Comparison of ENCODE assay signal across 12 mouse cellular contexts in the genomic region with DNA sequence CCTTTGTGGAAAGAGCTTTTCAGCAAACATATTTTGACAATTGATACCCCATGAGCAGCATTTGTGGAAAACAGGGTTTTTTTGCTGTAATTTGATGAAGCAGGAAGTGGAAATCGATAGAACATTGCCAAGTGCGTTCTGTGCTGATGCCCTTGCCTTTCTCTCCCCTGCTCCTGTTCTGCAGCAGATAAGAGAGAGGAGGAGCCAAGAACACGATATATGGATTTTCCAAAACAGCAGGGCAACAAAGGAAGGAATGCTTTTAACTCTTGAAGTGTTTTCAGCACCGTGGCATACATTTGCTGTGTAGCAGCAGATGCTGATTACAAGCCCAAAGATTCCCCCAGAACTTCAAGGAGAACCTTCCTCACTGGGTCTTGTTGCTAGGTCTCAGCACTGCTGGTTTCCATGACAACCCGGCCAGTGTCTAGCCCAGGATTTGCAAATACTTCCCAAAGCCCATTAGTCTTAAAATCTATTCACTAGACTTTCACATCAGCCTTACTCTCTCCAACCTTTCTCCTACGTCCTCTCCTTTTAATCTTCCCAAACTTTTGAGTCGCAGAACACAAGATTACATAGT.
DNase-seq lines count a peak whose midpoint lies in the region; ATAC-seq lines count a peak whose summit lies in the region.
"Had no signal": no experiment of that assay in that cellular context is flagged by ENCODE, and none has a peak within 500 bp of the region (broad histone marks: within the 10 kb centered on the region; RNA-seq: fewer than 3 reads in every experiment).

No protein-coding gene starts in this region.

- no peak overlapping the region for H3K4me3 ChIP-seq in heart, embryonic 11.5 days (ENCODE audit: low read depth, low read length)
- H3K4me3 ChIP-seq in embryonic facial prominence, embryonic 11.5 days (ENCODE audit: low read depth, low read length): no peak overlapping the region
- H3K4me3 ChIP-seq: liver, embryonic 13.5 days had no signal

- peak overlapping the region; percentile 19; the same call in 1 of the 2 replicates for H3K4me2 ChIP-seq in heart, embryonic 11.5 days
- no peak overlapping the region for H3K4me2 ChIP-seq in embryonic facial prominence, embryonic 11.5 days (ENCODE audit: low read depth, low read length)
- H3K4me2 ChIP-seq: liver, embryonic 13.5 days had no signal

- H3K4me1 ChIP-seq in heart, embryonic 11.5 days (ENCODE audit: control insufficient read depth, insufficient read depth, low read length): no peaks in the 10 kb centered on the region
- no peaks in the 10 kb centered on the region for H3K4me1 ChIP-seq in embryonic facial prominence, embryonic 11.5 days (ENCODE audit: control insufficient read depth, insufficient read depth, low read length)
- H3K4me1 ChIP-seq: liver, embryonic 13.5 days had no signal

- WGBS in heart, embryonic 11.5 days (ENCODE audit: insufficient replicate concordance): 36% methylated on average over 7 of the region's 7 CpGs
- 54% methylated on average over 7 of the region's 7 CpGs for WGBS in embryonic facial prominence, embryonic 11.5 days

- no peak for DNase-seq in heart, adult 11 months
- DNase-seq in ovary, postnatal 36 days (ENCODE audit: low spot score): peak; percentile 4
- no peak for DNase-seq in ovary, postnatal 14 days (ENCODE audit: low spot score)
- peak; percentile 9 for DNase-seq in embryonic facial prominence, embryonic 11.5 days (ENCODE audit: low spot score)
- peak; percentile 6 for DNase-seq in telencephalon, adult 2 months (ENCODE audit: low read depth, low spot score)
- DNase-seq in MN1 (ENCODE audit: low spot score): no peak
- DNase-seq: heart, adult 18-20 months; liver, embryonic 13.5 days had no signal

- no peak overlapping the region for H3K9ac ChIP-seq in heart, embryonic 11.5 days (ENCODE audit: low read depth, low read length)
- no peak overlapping the region for H3K9ac ChIP-seq in embryonic facial prominence, embryonic 11.5 days (replicated peaks; ENCODE audit: low read length)
- H3K9ac ChIP-seq: liver, embryonic 13.5 days had no signal

- H3K27ac ChIP-seq in heart, embryonic 11.5 days (ENCODE audit: low read depth, low read length): no peak overlapping the region
- no peak overlapping the region for H3K27ac ChIP-seq in embryonic facial prominence, embryonic 11.5 days (replicated peaks; ENCODE audit: low read depth, low read length)
- H3K27ac ChIP-seq: liver, embryonic 13.5 days had no signal

- H3K27me3 ChIP-seq in heart, embryonic 11.5 days (ENCODE audit: control insufficient read depth, insufficient read depth, low read length): no peaks in the 10 kb centered on the region
- H3K27me3 ChIP-seq in embryonic facial prominence, embryonic 11.5 days (ENCODE audit: control insufficient read depth, insufficient read depth, low read length): no peaks in the 10 kb centered on the region
- H3K27me3 ChIP-seq: CH12.LX; liver, embryonic 13.5 days had no signal

- no peaks in the 10 kb centered on the region for H3K36me3 ChIP-seq in heart, embryonic 11.5 days (ENCODE audit: control insufficient read depth, insufficient read depth, low read length)
- no peaks in the 10 kb centered on the region for H3K36me3 ChIP-seq in embryonic facial prominence, embryonic 11.5 days (replicated peaks; ENCODE audit: control insufficient read depth, insufficient read depth, low read depth, low read length)
- H3K36me3 ChIP-seq: liver, embryonic 13.5 days had no signal

- no peaks in the 10 kb centered on the region for H3K9me3 ChIP-seq in heart, embryonic 11.5 days (replicated peaks; ENCODE audit: control insufficient read depth, low read length)
- no peaks in the 10 kb centered on the region for H3K9me3 ChIP-seq in embryonic facial prominence, embryonic 11.5 days (replicated peaks; ENCODE audit: control insufficient read depth, low read length)
- H3K9me3 ChIP-seq: liver, embryonic 13.5 days had no signal

- no peak for ATAC-seq in heart, embryonic 11.5 days (replicated peaks; ENCODE audit: insufficient number of reproducible peaks, low FRiP score, low TSS enrichment)
- no peak for ATAC-seq in embryonic facial prominence, embryonic 11.5 days (replicated peaks; ENCODE audit: insufficient number of reproducible peaks, low FRiP score, low TSS enrichment, low read depth)
- ATAC-seq: activated CD4-positive, CD25-positive, alpha-beta regulatory T cell, adult 4 months; intestine, embryonic 16.5 days had no signal

Comparison
In these comparisons a context has a peak if more than half of its experiments do, and no peak if none do; other contexts are left out.
1. DNase-seq: peak in ovary, postnatal 36 days (single experiment), embryonic facial prominence, embryonic 11.5 days (single experiment) and telencephalon, adult 2 months (single experiment); none in heart, adult 11 months (single experiment), ovary, postnatal 14 days (single experiment) and MN1 (single experiment).